Mouse (Mus musculus): ENCODE results near the gene Teddm1a. TPM values are rescaled to one million over a fixed set of nuclear protein-coding genes. Genes with fewer than 3 reads are reported as not detected.

Gene Teddm1a
- total RNA-seq, 2 experiments from 2014 or later = not detected

DNA sequence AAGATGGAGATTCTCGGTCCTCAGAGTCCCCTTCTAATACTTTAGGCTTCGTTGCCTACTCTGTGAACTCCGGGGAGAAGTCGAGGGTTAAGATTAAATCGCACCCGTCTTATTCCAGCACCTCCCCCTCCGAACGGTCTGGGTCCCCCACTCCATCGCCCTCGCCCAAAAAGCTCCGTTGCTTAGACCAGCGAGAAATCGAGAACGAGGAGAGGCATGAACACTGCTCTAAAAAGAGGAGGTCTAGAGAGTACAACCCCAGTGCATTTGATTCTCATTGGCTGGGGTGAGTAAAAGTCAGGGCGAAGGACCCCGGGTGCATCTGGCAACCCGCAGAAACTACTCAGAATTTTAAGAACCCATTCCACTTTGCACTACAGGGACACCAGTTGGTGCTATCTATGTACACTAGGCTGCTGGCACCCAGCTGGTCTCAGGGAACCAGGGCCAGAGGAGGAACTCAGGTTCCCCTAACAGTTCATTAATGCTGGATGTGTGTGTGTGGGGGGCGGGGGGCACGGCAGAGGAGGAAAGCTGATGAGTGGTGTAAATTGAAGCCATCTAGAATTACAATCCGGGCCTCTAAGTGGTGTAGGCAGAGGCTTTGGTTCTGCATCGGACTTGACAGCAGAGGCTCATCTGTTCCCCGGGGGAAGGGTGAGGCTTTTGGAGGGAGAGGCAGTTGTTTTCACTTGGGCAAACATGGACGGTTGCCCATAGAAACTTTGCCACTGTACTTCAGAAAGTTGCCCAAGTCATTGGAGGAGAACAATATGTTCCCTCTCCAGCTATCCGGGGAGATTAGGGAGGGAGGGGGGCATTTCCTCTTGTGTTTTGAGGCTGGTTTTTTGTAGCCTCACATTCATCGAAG lies 9.6 kb downstream of the Teddm1a start:
- intact Hi-C loops (cut with DNase I) = loop anchor here (2.0 kb wide), 2 partner anchors 132 to 218 kb away; no protein-coding TSS in a partner anchor
- peak in 1 of 2 experiments; percentile 44 for DNase-seq (ENCODE audit: extremely low spot score in 1 of 2, low spot score in 2 of 2)

DNA sequence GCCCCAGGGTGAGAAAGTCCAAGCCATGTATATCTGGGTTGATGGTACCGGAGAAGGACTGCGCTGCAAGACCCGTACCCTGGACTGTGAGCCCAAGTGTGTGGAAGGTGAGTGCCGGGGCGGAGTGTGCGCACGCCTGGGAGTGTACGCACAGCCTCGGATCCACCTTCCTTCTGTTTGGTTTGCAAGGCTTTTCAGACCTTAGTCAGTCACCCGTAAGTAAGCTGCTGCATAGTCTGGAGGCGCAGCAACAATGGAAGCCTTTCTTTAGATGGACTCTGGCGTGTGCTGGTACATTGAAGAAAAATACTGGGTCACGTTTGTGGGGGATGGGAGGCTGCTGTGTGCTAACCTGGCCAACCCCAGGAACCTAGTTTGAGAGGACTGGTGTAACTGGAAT lies 11.5 kb downstream of the Teddm1a start:
- intact Hi-C loops (cut with DNase I) = no loop called here
- DNase-seq (ENCODE audit: extremely low spot score in 1 of 2, low spot score in 2 of 2) = no peak

DNA sequence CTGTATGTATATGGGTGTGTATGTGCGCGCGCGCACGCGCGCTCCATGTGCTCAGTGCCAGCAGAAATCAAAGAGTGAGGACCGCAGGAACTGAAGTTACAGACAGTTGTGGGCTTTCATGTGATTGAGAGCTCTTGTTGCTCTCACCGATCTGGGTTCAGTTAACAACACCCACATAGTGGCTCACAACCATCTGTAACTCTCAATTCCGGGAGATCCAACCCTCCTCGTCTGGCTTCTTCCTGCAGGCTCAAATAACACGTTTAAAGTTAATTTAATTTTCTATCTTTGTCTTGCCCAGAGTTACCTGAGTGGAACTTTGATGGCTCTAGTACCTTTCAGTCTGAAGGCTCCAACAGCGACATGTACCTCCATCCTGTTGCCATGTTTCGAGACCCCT lies 12.7 kb downstream of the Teddm1a start:
- intact Hi-C loops (cut with DNase I) = no loop called here
- no peak for DNase-seq (ENCODE audit: extremely low spot score in 1 of 2, low spot score in 2 of 2)

DNA sequence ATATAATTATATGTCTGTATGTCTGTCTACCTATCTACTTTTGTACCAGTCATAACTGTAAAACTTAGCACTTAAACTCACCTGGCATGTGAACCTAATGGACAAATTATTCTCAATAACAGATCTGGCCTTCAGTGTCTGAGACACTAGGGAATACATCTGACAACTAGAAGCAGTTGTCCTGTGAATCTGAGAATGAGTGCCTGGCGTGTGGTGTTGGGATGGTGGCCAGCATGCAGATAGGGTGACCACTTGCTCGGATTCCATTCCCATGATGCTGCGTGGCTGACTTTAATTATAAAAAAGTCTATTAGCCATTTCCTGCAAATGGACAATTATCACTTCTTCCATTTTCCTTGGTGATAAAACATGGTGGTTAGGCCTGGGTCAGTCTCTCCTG lies 14.3 kb downstream of the Teddm1a start:
- intact Hi-C loops (cut with DNase I) = no loop called here
- no peak for DNase-seq (ENCODE audit: extremely low spot score in 1 of 2, low spot score in 2 of 2)

DNA sequence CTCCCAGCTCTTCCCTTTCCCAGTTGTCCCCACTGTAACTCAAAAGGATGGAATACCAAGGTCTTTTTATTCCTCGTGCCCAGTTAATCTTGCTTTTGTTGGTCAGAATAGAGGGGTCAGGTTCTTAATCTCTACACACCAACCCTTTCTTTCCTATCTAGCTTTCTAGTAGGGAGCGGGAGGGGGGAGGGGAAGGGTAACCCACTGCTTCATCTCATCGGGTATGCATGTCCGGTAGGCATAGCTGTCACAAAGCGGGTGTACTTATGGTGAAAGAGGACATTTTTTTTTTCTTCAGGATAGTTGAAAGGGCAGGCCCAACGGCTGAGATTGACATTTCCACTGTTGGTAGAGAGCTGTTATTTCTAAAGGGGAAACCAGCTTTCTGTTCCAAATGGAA lies 16.7 kb downstream of the Teddm1a start:
- intact Hi-C loops (cut with DNase I) = no loop called here
- DNase-seq (ENCODE audit: extremely low spot score in 1 of 2, low spot score in 2 of 2) = no peak

DNA sequence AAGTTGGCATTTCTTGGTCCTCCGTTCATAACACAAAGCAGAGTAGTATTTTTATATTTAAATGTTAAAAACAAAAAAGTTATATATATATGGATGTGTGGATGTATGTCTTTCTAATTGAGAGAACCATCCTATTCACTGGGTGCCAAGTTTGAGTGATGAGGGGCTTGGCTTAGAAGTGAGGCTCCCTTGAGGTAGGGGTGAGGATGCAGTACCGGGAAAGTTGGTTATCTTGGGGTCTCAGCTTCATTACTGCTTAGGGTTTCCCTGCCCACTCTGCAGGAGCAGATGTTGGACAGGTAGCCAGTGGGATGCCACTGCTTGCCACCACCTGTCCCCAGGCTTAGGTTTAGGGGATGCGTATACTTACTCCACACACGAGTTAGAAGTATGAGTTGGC lies 17.2 kb downstream of the Teddm1a start:
- intact Hi-C loops (cut with DNase I) = no loop called here
- no peak for DNase-seq (ENCODE audit: extremely low spot score in 1 of 2, low spot score in 2 of 2)

DNA sequence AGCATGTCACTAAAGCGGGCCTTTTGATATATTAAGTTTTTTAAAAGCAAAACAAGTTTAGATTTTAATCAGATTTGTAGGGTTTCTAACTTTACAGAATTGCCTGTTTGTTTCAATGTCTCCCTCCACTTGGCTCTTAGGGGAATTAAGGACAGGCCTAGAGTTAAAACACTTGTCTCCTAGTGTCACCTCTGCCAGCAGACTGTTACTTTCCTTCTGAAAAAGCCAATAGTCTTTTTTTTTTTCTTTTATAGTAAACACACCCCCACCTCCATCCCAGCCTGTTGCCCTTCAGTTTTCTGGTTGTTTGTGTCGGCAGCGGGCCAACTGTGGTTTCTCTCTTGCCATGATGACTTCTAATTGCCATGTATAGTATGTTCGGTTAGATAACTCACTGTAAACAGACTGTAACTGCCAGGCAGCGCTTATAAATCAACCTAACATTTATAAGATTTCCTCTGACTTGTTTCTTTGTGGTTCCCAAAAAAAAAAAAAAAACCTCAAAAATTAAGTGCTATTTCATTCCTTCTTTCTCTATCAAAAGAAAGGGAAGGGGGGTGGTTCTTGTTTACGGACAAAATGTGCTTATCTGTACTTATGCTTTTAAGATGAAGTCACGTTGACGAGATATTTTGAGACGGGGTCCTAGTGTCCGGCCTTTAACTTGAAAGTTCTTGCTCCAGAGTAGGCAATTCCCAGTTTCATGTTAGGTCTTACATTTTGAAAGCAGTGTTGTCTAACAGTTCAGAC lies 17.8 kb downstream of the Teddm1a start:
- DNase-seq (ENCODE audit: extremely low spot score in 1 of 2, low spot score in 2 of 2) = no peak
- intact Hi-C loops (cut with DNase I) = no loop called here

DNA sequence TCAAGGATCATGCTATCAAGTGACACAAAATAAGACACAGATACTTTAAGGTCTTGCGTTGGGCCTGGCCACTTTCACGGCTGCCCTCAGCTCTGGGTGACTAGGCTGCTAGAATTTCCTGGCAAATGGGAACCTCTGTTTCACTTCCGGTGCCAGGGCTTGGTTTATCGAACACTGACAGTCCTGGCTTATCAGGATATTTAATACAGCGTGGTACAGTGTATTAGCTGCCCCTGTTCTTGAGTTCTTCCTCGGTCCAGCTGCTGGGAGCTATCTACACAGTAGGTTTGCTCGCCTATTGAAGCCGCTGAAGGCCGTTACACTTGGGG lies 18.4 kb downstream of the Teddm1a start:
- intact Hi-C loops (cut with DNase I) = no loop called here

DNA sequence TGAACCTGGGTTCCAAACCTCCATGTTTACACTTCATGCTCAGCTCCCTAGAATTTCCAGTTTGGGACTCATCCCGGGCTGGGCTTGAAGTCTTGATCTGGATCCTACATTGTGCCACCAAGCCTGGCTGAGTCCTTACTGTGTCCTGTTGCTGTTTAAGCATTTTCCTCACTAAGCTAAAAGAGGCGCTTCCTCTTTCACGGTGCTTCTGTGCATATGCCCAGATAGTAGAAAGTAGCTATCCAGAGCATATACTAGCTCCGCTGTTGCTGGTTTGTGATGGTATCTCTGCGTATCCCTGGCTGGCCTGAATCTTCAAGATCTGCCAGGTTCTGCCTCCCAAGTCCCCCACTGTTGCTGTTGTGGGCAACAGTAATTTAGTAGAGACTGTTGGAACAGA lies 18.9 kb downstream of the Teddm1a start:
- no peak for DNase-seq (ENCODE audit: extremely low spot score in 1 of 2, low spot score in 2 of 2)
- intact Hi-C loops (cut with DNase I) = no loop called here

More for the DNA sequence above, 18.4 kb downstream of the Teddm1a start:
- no peak for DNase-seq (ENCODE audit: extremely low spot score in 1 of 2, low spot score in 2 of 2)

DNA sequence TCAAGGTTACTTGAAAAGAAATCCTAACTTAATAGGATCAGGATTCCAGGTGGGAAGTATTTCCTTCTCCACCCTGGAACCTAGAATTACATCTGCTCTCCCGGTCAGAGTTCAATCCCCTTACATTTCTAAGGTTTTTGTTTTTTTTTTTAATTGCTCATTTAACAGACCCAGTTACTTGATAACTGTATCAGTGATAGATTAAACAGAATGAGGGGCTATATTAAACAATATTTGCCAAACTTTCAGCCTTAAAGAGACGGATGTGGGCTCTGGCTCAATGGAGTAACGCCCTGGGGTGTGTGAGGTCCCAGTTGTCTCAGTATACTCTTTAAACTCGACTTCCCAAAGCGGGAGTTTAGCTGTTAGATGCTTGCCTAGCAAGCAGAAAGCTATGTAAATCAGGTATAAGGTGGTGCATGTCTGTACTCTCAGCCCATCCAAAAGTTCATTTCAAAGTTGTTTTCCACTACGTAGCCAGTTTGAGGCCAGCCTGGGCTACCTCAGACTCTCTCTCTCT lies 19.8 kb downstream of the Teddm1a start:
- intact Hi-C loops (cut with DNase I) = no loop called here
- DNase-seq (ENCODE audit: extremely low spot score in 1 of 2, low spot score in 2 of 2) = no peak

DNA sequence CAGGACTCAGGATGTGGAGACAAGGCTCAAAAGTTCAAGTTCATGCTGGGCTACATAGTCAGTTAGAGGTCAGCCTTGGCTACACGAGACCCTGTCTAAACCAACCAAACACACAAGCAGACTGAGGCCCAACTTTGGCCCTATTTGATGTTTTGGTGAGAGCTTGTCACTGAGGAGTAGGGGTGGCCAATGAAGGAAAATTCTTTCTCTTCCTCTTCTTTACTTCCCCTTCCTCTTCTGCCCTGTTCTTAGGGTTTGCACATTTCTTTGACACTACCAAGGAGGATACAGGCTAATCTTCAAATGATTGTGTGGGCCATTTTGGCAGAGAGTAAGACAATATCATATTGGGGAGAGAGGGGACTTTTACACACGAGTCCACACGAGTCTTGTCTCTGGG lies 22.3 kb downstream of the Teddm1a start:
- no peak for DNase-seq (ENCODE audit: extremely low spot score in 1 of 2, low spot score in 2 of 2)
- intact Hi-C loops (cut with DNase I) = no loop called here

DNA sequence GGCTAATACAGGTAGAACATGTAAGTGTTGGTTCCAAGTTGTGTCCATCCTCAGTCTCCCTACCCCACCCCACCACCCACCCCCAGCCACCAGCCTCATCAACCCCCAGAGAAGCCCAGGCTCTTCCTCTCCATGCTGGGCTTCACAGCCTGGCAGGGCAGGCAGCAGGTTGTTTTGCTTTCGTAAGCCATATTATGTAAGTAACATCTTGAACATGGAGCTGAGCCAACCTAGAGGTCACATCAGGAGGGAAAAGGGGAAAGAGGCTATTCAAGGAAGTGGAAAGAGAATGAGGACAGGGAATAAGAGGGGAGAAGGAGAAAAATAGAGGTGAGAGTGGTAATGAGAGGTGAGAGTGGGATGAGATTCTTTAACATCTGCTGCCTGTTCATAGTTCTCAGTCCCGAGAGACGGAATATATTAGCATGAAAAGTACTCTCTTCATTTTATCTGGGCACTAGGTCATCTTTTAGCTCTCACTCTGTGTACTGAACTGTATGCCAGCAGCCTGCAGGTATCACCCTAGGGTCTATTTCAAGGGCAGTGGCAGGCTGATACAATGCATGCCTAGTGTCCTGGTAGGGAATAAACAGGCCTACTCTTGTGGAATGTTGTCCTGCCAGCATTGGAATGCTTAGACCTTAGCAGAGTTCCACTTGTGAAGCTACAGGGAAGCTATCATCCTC lies 27.1 kb downstream of the Teddm1a start:
- DNase-seq (ENCODE audit: extremely low spot score in 1 of 2, low spot score in 2 of 2) = no peak
- intact Hi-C loops (cut with DNase I) = no loop called here

DNA sequence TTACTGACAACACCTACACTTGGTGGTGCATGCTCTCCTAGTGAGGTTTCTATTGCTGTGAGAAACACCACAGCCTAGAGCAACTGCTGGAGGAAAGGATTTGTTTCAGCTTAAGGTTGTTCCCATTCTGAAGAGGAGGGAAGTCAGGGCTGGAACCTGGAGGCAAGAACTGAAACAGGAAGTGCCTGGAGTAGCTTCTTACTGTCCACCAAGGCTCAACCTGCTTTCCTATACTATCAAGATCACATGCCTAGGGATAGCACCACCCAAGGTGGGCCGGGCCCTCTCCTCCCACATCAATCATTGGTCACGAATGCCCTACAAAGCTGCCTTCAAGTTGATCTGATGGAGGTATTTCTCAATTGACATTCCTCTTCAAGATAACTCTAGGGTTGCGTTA lies 30.1 kb downstream of the Teddm1a start:
- intact Hi-C loops (cut with DNase I) = no loop called here

DNA sequence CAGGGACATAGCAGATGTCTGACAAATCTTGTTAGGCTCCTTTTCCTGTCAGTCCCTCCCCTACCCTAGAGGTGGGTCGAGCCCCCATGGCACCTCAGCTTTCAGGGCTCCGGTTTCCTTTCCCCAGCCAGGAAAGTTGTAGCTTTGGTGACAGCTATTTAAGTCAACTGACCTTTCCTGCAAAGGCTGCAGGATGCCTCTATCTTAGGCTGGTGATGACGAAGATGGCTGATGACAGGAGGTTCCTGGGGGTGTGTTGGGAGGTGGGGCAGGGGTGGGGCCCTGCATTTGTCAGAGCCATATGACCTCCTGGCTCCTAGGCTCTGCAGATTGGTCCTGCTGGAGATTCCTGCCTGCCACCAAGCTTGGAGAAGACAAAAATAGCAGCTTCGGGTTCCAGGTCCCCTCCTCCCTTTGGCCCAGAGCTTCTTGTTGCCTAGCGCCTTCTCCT lies 31.1 kb downstream of the Teddm1a start:
- intact Hi-C loops (cut with DNase I) = no loop called here
- no peak for DNase-seq (ENCODE audit: extremely low spot score in 1 of 2, low spot score in 2 of 2)

More for the DNA sequence above, 30.1 kb downstream of the Teddm1a start:
- DNase-seq (ENCODE audit: extremely low spot score in 1 of 2, low spot score in 2 of 2) = no peak

DNA sequence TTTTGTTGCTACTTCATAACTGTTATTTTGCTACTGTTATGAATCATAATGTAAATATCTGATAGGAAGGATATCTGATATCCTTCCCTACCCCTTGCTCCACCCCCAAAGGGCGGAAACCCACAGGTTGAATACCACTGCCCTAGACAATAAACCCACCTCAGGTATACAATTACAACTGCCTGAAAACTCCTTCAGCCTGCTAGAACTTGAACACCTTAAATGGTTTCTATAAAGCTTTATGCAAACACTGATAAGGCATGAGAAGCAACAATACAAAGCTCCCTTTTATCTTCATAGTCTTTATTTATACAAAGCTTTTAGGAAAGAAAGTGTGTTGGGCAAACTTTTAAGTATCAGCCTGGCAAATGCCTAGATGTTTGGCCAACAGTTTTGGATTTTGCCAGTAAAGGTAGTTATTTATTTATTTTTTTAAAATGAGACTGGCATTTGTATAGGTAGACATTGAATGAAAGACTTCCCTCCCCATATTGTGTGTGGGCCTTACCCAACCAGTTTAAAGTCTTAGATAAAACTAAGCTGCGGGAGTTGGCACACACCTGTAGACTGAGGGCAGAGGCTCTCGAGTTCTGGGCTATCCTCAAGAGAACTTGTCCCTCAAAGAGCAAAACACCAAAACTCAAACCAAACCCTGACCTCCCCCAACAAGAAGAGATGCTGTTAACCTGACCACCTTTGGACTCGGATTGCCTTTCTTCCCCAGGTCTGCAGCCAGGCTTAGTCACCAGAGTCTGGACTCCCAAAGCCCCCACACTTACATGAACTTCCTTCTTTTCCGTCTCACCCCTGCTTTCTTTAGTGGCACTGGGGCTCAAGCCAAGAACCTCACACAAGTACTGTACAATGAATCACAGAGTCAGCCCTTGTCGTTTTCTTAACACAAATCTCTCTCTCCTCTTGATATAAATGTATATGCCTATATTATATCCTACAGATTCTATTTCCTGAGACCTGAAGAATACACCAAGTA lies 33.1 kb downstream of the Teddm1a start:
- DNase-seq (ENCODE audit: extremely low spot score in 1 of 2, low spot score in 2 of 2) = no peak
- intact Hi-C loops (cut with DNase I) = no loop called here

DNA sequence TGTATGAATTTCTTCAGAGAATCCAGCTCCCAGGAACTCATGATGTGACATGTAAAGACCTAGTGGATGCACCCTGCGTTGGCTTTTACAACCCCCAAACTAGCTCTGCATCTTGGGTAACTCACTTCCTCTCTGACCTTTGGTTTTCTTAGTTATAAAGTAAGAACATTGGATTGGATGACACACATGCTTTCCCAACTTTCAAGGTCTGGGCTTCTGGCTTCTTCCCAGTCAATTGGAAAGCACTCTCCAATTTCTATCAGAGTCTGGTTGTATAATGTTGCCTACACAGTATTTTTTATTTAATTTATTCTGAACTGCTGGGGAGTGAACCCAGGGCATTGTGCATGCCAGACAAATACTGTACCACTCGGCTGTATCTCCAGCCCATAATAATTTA lies 38.9 kb downstream of the Teddm1a start:
- DNase-seq (ENCODE audit: extremely low spot score in 1 of 2, low spot score in 2 of 2) = no peak
- intact Hi-C loops (cut with DNase I) = no loop called here

DNA sequence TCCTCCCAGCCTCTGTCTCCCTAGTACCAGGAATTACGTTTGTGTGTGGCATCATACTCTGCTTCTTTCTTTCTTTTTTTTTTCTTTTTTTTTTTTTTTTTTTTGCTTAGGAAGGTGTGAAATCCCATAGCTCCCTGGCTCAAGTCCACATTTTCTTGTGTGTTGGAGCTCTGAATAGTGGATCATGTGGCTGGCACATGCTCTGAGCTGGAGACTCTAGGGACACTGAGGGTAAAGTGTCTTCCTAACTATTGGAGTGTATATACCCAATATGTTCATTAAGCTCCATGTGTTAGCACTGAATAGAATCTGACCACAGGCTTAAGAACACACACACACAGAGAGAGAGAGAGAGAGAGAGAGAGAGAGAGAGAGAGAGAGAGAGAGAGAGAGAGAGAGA lies 42.2 kb downstream of the Teddm1a start:
- DNase-seq (ENCODE audit: extremely low spot score in 1 of 2, low spot score in 2 of 2) = no peak
- intact Hi-C loops (cut with DNase I) = no loop called here

DNA sequence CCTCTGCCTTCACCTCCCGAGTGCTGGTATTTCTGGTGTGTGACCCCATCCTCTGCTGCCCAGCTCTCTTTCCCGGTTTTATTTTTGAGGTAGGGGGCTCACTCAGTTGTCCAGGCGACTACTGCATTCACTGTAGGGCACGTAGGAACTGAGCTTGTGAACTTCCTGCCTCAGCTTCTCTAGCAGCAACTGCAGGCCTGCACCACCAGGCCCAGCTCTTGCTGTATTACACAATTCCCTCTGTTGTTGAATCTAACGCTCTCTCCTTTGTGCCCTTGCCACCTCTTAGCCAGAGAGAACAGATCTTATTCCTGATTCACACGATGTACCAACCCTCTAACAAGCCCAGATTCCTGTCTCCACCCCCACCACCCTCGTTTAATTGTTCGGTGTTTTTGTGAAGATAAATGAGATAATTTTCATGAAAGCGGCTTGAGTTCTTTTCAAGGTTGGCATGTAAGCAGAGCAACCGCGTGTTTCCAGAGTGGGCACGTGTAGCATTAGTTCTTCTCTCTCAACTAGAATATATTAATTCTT lies 44.4 kb downstream of the Teddm1a start:
- no peak for DNase-seq (ENCODE audit: extremely low spot score in 1 of 2, low spot score in 2 of 2)
- intact Hi-C loops (cut with DNase I) = no loop called here

Measured in left cerebral cortex, postnatal 10 days (tissue).